Mouse (Mus musculus) lung, adult 18-20 months (tissue): ENCODE results near the gene Etv4.

Experiments
- DNase-seq, 2 experiments: peaks; one replicate each; pipeline ENCODE4 v3.0.0; 2022; ENCODE audit warnings: mixed read lengths in 2 of 2

Gene Etv4

GRCm38 (mm10) chr11:101785852-101786205 lies 658 bp upstream of the Etv4 start:
- no peak for DNase-seq

GRCm38 (mm10) chr11:101784488-101785142 lies 556 bp downstream of the Etv4 start:
- peak in 1 of 2 experiments; percentile 27 for DNase-seq

- DNase-seq: no peak
Measured at GRCm38 (mm10) chr11:101784072-101784471, 1.1 kb downstream of the Etv4 start.

GRCm38 (mm10) chr11:101783584-101783983 lies 1.6 kb downstream of the Etv4 start:
- no peak for DNase-seq

GRCm38 (mm10) chr11:101783135-101783534 lies 2.0 kb downstream of the Etv4 start:
- no peak for DNase-seq

- no peak for DNase-seq
Measured at GRCm38 (mm10) chr11:101776846-101777245, 8.3 kb downstream of the Etv4 start.

GRCm38 (mm10) chr11:101772449-101772848 lies 12.7 kb downstream of the Etv4 start:
- DNase-seq: peak; percentile 76 to 87

- no peak for DNase-seq
Measured at GRCm38 (mm10) chr11:101772027-101772426, 13.1 kb downstream of the Etv4 start.

- DNase-seq: no peak
Measured at GRCm38 (mm10) chr11:101770266-101770665, 14.9 kb downstream of the Etv4 start.

- DNase-seq: no peak
Measured at GRCm38 (mm10) chr11:101768721-101769120, 16.4 kb downstream of the Etv4 start.

GRCm38 (mm10) chr11:101767326-101767725 lies 17.8 kb downstream of the Etv4 start:
- no peak for DNase-seq

GRCm38 (mm10) chr11:101764546-101764945 lies 20.6 kb downstream of the Etv4 start:
- DNase-seq: no peak

- DNase-seq: peak in 1 of 2 experiments; percentile 18
Measured at GRCm38 (mm10) chr11:101763723-101764122, 21.4 kb downstream of the Etv4 start.

GRCm38 (mm10) chr11:101759530-101759929 lies 25.6 kb downstream of the Etv4 start:
- DNase-seq: no peak

GRCm38 (mm10) chr11:101758431-101758830 lies 26.7 kb downstream of the Etv4 start:
- DNase-seq: no peak

- DNase-seq: peak in 1 of 2 experiments; percentile 15
Measured at GRCm38 (mm10) chr11:101757366-101757765, 27.8 kb downstream of the Etv4 start.

- peak in 1 of 2 experiments; percentile 12 for DNase-seq
Measured at GRCm38 (mm10) chr11:101756616-101757015, 28.6 kb downstream of the Etv4 start.

- no peak for DNase-seq
Measured at GRCm38 (mm10) chr11:101733596-101733995, 51.6 kb downstream of the Etv4 start.

- peak; percentile 97 to 98 for DNase-seq
Measured at GRCm38 (mm10) chr11:101732518-101733440, 52.4 kb downstream of the Etv4 start, which contains the start of gene Dhx8. Gene Dhx8, plus strand, starts transcription at chr11:101732919.

- no peak for DNase-seq
Measured at GRCm38 (mm10) chr11:101729308-101729707, 55.9 kb downstream of the Etv4 start.

GRCm38 (mm10) chr11:101726765-101727164 lies 58.4 kb downstream of the Etv4 start:
- no peak for DNase-seq

- no peak for DNase-seq
Measured at GRCm38 (mm10) chr11:101725043-101725442, 60.1 kb downstream of the Etv4 start.

GRCm38 (mm10) chr11:101719986-101720520 lies 65.1 kb downstream of the Etv4 start:
- no peak for DNase-seq
